Mouse (Mus musculus) MEL (cell line): ENCODE measurements around the gene Echs1. TPM values are rescaled to one million over a fixed set of nuclear protein-coding genes. Genes with fewer than 3 reads are reported as not detected.

Source experiments
- DNase-seq: peaks from one replicate; pipeline ENCODE4 v3.0.0; 2011; ENCODE audit warnings: low read depth, low spot score
- H3K27ac ChIP-seq: 2 replicates; pipeline ENCODE4 v1.5.1; 2012; ENCODE audit warnings: low read depth, mild to moderate bottlenecking, control low read depth, low read length, moderate library complexity; ENCODE audit not compliant: control insufficient read depth
- H3K27me3 ChIP-seq, 2 experiments: fragments of 150-350 bp in 1 of 2; sonication (generic) in 1 of 2; 2 replicates each; pipeline ENCODE4 v1.6.1; 2012; ENCODE audit warnings: low read length in 2 of 2, mild to moderate bottlenecking in 2 of 2, improper control_type of control experiment in 1 of 2, moderate library complexity in 1 of 2; ENCODE audit not compliant: insufficient read depth in 2 of 2, control insufficient read depth in 1 of 2
- H3K36me3 ChIP-seq, 2 experiments: 2 replicates each; pipeline ENCODE4 v1.6.1; 2012 to 2014; ENCODE audit warnings: low read length in 2 of 2, improper control_type of control experiment in 1 of 2, inconsistent platforms in 1 of 2, mild to moderate bottlenecking in 1 of 2; ENCODE audit not compliant: insufficient read depth in 2 of 2, control insufficient read depth in 1 of 2
- H3K4me1 ChIP-seq, 2 experiments: fragments of 150-350 bp in 1 of 2; sonication (generic) in 1 of 2; 2 replicates each; pipeline ENCODE4 v1.6.1; 2012; ENCODE audit warnings: low read length in 2 of 2, improper control_type of control experiment in 1 of 2, mild to moderate bottlenecking in 1 of 2; ENCODE audit not compliant: insufficient read depth in 2 of 2, control insufficient read depth in 1 of 2
- H3K4me3 ChIP-seq, 2 experiments: fragments of 150-350 bp in 1 of 2; sonication (generic) in 1 of 2; 2 replicates each; pipeline ENCODE4 v1.5.1; 2012; ENCODE audit warnings: low read depth in 2 of 2, low read length in 2 of 2, mild to moderate bottlenecking in 2 of 2, moderate library complexity in 2 of 2, control low read depth in 1 of 2, improper control_type of control experiment in 1 of 2; ENCODE audit not compliant: control insufficient read depth in 1 of 2, insufficient read depth in 1 of 2
- H3K79me2 ChIP-seq: 2 replicates; pipeline ENCODE4 v1.6.1; 2012; ENCODE audit warnings: mild to moderate bottlenecking, low read length, moderate library complexity; ENCODE audit not compliant: control insufficient read depth, poor library complexity, insufficient read depth
- H3K9ac ChIP-seq: 2 replicates; pipeline ENCODE4 v1.6.1; 2012; ENCODE audit warnings: low read depth, mild to moderate bottlenecking, control low read depth, low read length, moderate library complexity; ENCODE audit not compliant: control insufficient read depth, poor library complexity, severe bottlenecking
- H3K9me3 ChIP-seq: fragments of 150-350 bp; sonication (generic); replicated peaks from 2 replicates; pipeline ENCODE4 v1.6.1; 2012; ENCODE audit warnings: mild to moderate bottlenecking, low read length, improper control_type of control experiment, moderate library complexity; ENCODE audit not compliant: insufficient read depth
- CTCF ChIP-seq, 3 experiments: IDR thresholded peaks in 2 of 3; conservative IDR thresholded peaks in 1 of 3; 2 replicates each; pipeline ENCODE4 v1.5.1; 2011 to 2012; ENCODE audit warnings: low read length in 3 of 3, low read depth in 2 of 3, mild to moderate bottlenecking in 2 of 3, improper control_type of control experiment in 1 of 3, inconsistent platforms in 1 of 3, mixed read lengths in 1 of 3, moderate library complexity in 1 of 3; ENCODE audit not compliant: control insufficient read depth in 1 of 3, insufficient read depth in 1 of 3, poor library complexity in 1 of 3, severe bottlenecking in 1 of 3
- E2F4 ChIP-seq: IDR thresholded peaks from 2 replicates; pipeline ENCODE4 v1.6.1; 2011; ENCODE audit warnings: low read depth, low read length, improper control_type of control experiment, borderline replicate concordance
- ELF1 ChIP-seq: IDR thresholded peaks from 2 replicates; pipeline ENCODE4 v1.6.1; 2014; ENCODE audit warnings: low read depth, mild to moderate bottlenecking, inconsistent platforms, low read length, improper control_type of control experiment, moderate library complexity
- HCFC1 ChIP-seq: IDR thresholded peaks from 2 replicates; pipeline ENCODE4 v1.6.1; 2012; ENCODE audit warnings: low read depth, mild to moderate bottlenecking, inconsistent platforms, low read length, improper control_type of control experiment, moderate library complexity
- MAZ ChIP-seq: IDR thresholded peaks from 2 replicates; pipeline ENCODE4 v1.6.1; 2012; ENCODE audit warnings: low read depth, mild to moderate bottlenecking, inconsistent platforms, low read length, improper control_type of control experiment
- MXI1 ChIP-seq: IDR thresholded peaks from 2 replicates; pipeline ENCODE4 v1.6.1; 2011; ENCODE audit warnings: mild to moderate bottlenecking, low read depth, low read length, improper control_type of control experiment
- MYB ChIP-seq: IDR thresholded peaks from 2 replicates; pipeline ENCODE4 v1.6.1; 2011; ENCODE audit warnings: mild to moderate bottlenecking, low read depth, low read length, improper control_type of control experiment
- MYC ChIP-seq: IDR thresholded peaks from 2 replicates; pipeline ENCODE4 v1.6.1; 2011; ENCODE audit warnings: low read depth, mild to moderate bottlenecking, low read length, improper control_type of control experiment, moderate library complexity
- NELFE ChIP-seq: IDR thresholded peaks from 2 replicates; pipeline ENCODE4 v1.6.1; 2011; ENCODE audit warnings: low read depth, low read length, improper control_type of control experiment
- POLR2A ChIP-seq, 2 experiments: IDR thresholded peaks; 2 replicates each; pipeline ENCODE4 v1.6.1; 2011 to 2012; ENCODE audit warnings: low read length in 2 of 2, mild to moderate bottlenecking in 2 of 2, control low read depth in 1 of 2, improper control_type of control experiment in 1 of 2, low read depth in 1 of 2, moderate library complexity in 1 of 2; ENCODE audit not compliant: control insufficient read depth in 1 of 2, insufficient read depth in 1 of 2, poor library complexity in 1 of 2
- POLR2AphosphoS2 ChIP-seq: IDR thresholded peaks from 2 replicates; pipeline ENCODE4 v1.6.1; 2011; ENCODE audit warnings: low read length, improper control_type of control experiment
- RAD21 ChIP-seq: IDR thresholded peaks from 2 replicates; pipeline ENCODE4 v1.6.1; 2011; ENCODE audit warnings: mild to moderate bottlenecking, low read depth, low read length, improper control_type of control experiment
- SMC3 ChIP-seq: IDR thresholded peaks from 2 replicates; pipeline ENCODE4 v1.6.1; 2011; ENCODE audit warnings: low read depth, low read length, improper control_type of control experiment
- TBP ChIP-seq: IDR thresholded peaks from 2 replicates; pipeline ENCODE4 v1.8.0; 2011; ENCODE audit warnings: low read depth, low read length, improper control_type of control experiment
- TCF12 ChIP-seq: IDR thresholded peaks from 2 replicates; pipeline ENCODE4 v1.6.1; 2014; ENCODE audit warnings: low read depth, mild to moderate bottlenecking, inconsistent platforms, low read length, improper control_type of control experiment, moderate library complexity
- ZC3H11A ChIP-seq: IDR thresholded peaks from 2 replicates; pipeline ENCODE4 v1.6.1; 2012; ENCODE audit warnings: low read depth, mild to moderate bottlenecking, inconsistent platforms, low read length, improper control_type of control experiment
- polyA plus RNA-seq, 2 experiments: library from polyadenylated mRNA; stranded (reverse) in 1 of 2; unstranded in 1 of 2; fragments of >175 nt in 1 of 2; fragments of >200 nt in 1 of 2; gene quantifications; 2 replicates each; pipeline versions ENCODE4 v1.2.1 to v1.2.4; 2012; ENCODE audit warnings: low replicate concordance in 2 of 2, low read depth in 1 of 2; ENCODE audit not compliant: insufficient read length in 2 of 2, insufficient read depth in 1 of 2, missing spikeins in 1 of 2
- total RNA-seq: library from RNA; depleted of rRNA; stranded (reverse); fragments of 300-350 nt; gene quantifications from 2 replicates; pipeline ENCODE4 v1.2.3, GENCODE M21; 2012

Echs1 gene
- total and polyA plus RNA-seq, 3 experiments = 22.8 to 47.7 TPM; not detected in 1

- H3K79me2 ChIP-seq = no peaks in the 10 kb centered on the region
- H3K27ac ChIP-seq = no peak within 1 kb of the TSS
- 0 out of 4 replicates have a peak, but pooled peaks cover 0 to 1% of the 10 kb centered on the region in 2 experiments for H3K27me3 ChIP-seq
- H3K36me3 ChIP-seq = peaks cover 0 to 3% of the 10 kb centered on the region in 2 experiments; a peak in 2 of 4 replicates
- H3K9me3 ChIP-seq = no peaks in the 10 kb centered on the region
- DNase-seq = no peak
- peak; percentile 25; the same call in 1 of the 2 replicates for TF ChIP-seq SMC3
- no peak for TF ChIP-seq POLR2AphosphoS2
- TF ChIP-seq, all 39 proteins: peak for 1
- Histone ChIP-seq H3K4me3 (no peak within 1 kb of the TSS), H3K4me1 (peaks cover 0 to 7% of the 10 kb centered on the region in 2 experiments; a peak in 2 of 4 replicates), H3K9ac (no peak within 1 kb of the TSS)
Observed at GRCm38 (mm10) chr7:140082242-140082678, 34.0 kb downstream of the Echs1 start, which contains the start of gene Caly. Caly (minus strand) TSS chr7:140082548.

GRCm38 (mm10) chr7:140081408-140082241 is 34.7 kb downstream of the Echs1 start:
- no peak overlapping the region for H3K9ac ChIP-seq
- DNase-seq = no peak
- no peak for TF ChIP-seq TBP
- peaks cover 0 to 7% of the 10 kb centered on the region in 2 experiments; a peak in 2 of 4 replicates for H3K4me1 ChIP-seq
- no peaks in the 10 kb centered on the region for H3K79me2 ChIP-seq
- no peak overlapping the region for H3K4me3 ChIP-seq
- peaks cover 0 to 3% of the 10 kb centered on the region in 2 experiments; a peak in 2 of 4 replicates for H3K36me3 ChIP-seq
- no peak overlapping the region for H3K27ac ChIP-seq
- H3K9me3 ChIP-seq = no peaks in the 10 kb centered on the region
- H3K27me3 ChIP-seq = 0 out of 4 replicates have a peak, but pooled peaks cover 0 to 1% of the 10 kb centered on the region in 2 experiments

GRCm38 (mm10) chr7:140080503-140081156 is 35.6 kb downstream of the Echs1 start:
- H3K9ac ChIP-seq = no peak overlapping the region
- no peak for DNase-seq

More at GRCm38 (mm10) chr7:140080503-140081156, 35.6 kb downstream of the Echs1 start:
- Histone ChIP-seq H3K36me3 (peaks cover 0 to 3% of the 10 kb centered on the region in 2 experiments; a peak in 2 of 4 replicates), H3K9me3 (no peaks in the 10 kb centered on the region), H3K4me3 (no peak overlapping the region), H3K27me3 (no peaks in the 10 kb centered on the region), H3K4me1 (peaks cover 0 to 7% of the 10 kb centered on the region in 2 experiments; a peak in 2 of 4 replicates), H3K79me2 (no peaks in the 10 kb centered on the region), H3K27ac (no peak overlapping the region)
- TF ChIP-seq NELFE = no peak
- TF ChIP-seq CTCF (IDR thresholded peaks at IDR 0.05 in 2 of 3, conservative IDR thresholded peaks at IDR 0.05 in 1 of 3; ENCODE audit: control insufficient read depth in 1 of 3, insufficient read depth in 1 of 3, low read depth in 2 of 3, low read length in 3 of 3, poor library complexity in 1 of 3, severe bottlenecking in 1 of 3) = no peak
- TF ChIP-seq MYB = no peak
- no peak for TF ChIP-seq POLR2A (IDR thresholded peaks at IDR 0.05; ENCODE audit: control insufficient read depth in 1 of 2, insufficient read depth in 1 of 2, low read depth in 1 of 2, low read length in 2 of 2, poor library complexity in 1 of 2)
- no peak for TF ChIP-seq MXI1
- TF ChIP-seq MYC = no peak
- TF ChIP-seq ZC3H11A = no peak
- no peak for TF ChIP-seq ELF1
- no peak for TF ChIP-seq MAZ
- no peak for TF ChIP-seq RAD21
- TF ChIP-seq HCFC1 = no peak
- no peak for TF ChIP-seq E2F4
- TF ChIP-seq TCF12 = no peak
